Mouse (Mus musculus): ENCODE results near the gene Smarcb1.

DNA sequence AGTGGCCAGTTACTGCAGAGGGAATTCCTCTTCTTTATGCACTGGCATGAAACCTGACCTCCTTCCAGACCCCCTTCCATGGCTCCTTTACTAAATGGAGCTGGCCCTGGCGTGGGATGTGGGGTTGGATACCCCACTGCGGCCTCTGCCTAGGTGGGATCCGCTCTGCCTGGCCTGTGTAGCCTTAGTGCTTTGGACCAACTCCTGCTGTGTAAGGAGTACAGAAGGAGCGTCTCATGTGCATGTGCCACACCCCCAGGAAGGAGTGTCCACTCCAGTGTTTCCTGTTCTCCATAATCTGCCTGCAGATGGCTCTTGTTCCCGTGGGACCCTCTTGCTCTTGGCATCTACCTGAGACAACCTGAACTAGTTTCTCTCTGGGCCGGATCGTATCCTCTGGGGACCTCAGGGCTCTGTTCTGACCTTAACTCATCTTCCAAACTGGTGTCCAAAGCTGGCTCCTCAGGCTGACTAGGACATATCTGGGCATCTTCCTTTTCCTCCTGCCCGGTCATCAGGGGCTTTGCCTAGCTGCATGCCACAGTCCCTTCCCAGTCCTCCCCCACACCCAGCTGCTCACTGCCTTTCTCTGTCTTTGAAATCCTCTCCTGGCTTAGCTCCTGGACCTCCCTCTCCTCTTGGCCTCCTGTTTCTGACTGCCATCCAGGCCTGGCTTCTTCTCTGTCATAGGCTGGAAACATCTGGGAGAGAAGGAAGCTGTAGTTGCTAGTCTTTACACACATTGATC lies 31.8 kb downstream of the Smarcb1 start:
- TF ChIP-seq KAT2A (IDR thresholded peaks at IDR 0.05; ENCODE audit: insufficient replicate concordance, low read length) (no peak), EP300 (IDR thresholded peaks at IDR 0.05; ENCODE audit: low read length) (no peak), ELF1 (IDR thresholded peaks at IDR 0.05; ENCODE audit: low read depth, low read length) (no peak)
